Mouse (Mus musculus): ENCODE measurements around the gene Ppa2.

Gene Ppa2

GRCm38 (mm10) chr3:133309954-133310808 lies at the start of gene Ppa2:
Ppa2 (plus strand) TSS chr3:133310110.
- DNase-seq (ENCODE audit: low read depth, low spot score) = peak; percentile 75

GRCm38 (mm10) chr3:133271887-133272286 lies 38.0 kb upstream of the Ppa2 start:
- DNase-seq (ENCODE audit: low read depth, low spot score) = peak; percentile 56

- no peak for DNase-seq (ENCODE audit: low read depth, low spot score)
Measured at GRCm38 (mm10) chr3:133284587-133284986, 25.3 kb upstream of the Ppa2 start.

GRCm38 (mm10) chr3:133288795-133289194 lies 21.1 kb upstream of the Ppa2 start:
- no peak for DNase-seq (ENCODE audit: low read depth, low spot score)

- DNase-seq (ENCODE audit: low read depth, low spot score) = no peak
Measured at GRCm38 (mm10) chr3:133304328-133304727, 5.6 kb upstream of the Ppa2 start.

- no peak for DNase-seq (ENCODE audit: low read depth, low spot score)
Measured at GRCm38 (mm10) chr3:133308361-133308760, 1.5 kb upstream of the Ppa2 start.

- no peak for DNase-seq (ENCODE audit: low read depth, low spot score)
Measured at GRCm38 (mm10) chr3:133309359-133309758, 551 bp upstream of the Ppa2 start.

GRCm38 (mm10) chr3:133310809-133311179 lies 884 bp downstream of the Ppa2 start:
- no peak for DNase-seq (ENCODE audit: low read depth, low spot score)

GRCm38 (mm10) chr3:133312331-133312730 lies 2.4 kb downstream of the Ppa2 start:
- DNase-seq (ENCODE audit: low read depth, low spot score) = no peak

GRCm38 (mm10) chr3:133312850-133313249 lies 2.9 kb downstream of the Ppa2 start:
- DNase-seq (ENCODE audit: low read depth, low spot score) = no peak

GRCm38 (mm10) chr3:133313491-133314199 lies 3.7 kb downstream of the Ppa2 start:
- DNase-seq (ENCODE audit: low read depth, low spot score) = no peak

- peak; percentile 48 for DNase-seq (ENCODE audit: low read depth, low spot score)
Measured at GRCm38 (mm10) chr3:133314475-133314874, 4.6 kb downstream of the Ppa2 start.

GRCm38 (mm10) chr3:133315011-133315410 lies 5.1 kb downstream of the Ppa2 start:
- no peak for DNase-seq (ENCODE audit: low read depth, low spot score)

- DNase-seq (ENCODE audit: low read depth, low spot score) = no peak
Measured at GRCm38 (mm10) chr3:133315647-133316046, 5.7 kb downstream of the Ppa2 start.

- no peak for DNase-seq (ENCODE audit: low read depth, low spot score)
Measured at GRCm38 (mm10) chr3:133317845-133318244, 7.9 kb downstream of the Ppa2 start.

- DNase-seq (ENCODE audit: low read depth, low spot score) = no peak
Measured at GRCm38 (mm10) chr3:133318596-133318995, 8.7 kb downstream of the Ppa2 start.

GRCm38 (mm10) chr3:133319795-133320194 lies 9.9 kb downstream of the Ppa2 start:
- DNase-seq (ENCODE audit: low read depth, low spot score) = no peak

GRCm38 (mm10) chr3:133320313-133320712 lies 10.4 kb downstream of the Ppa2 start:
- no peak for DNase-seq (ENCODE audit: low read depth, low spot score)

- no peak for DNase-seq (ENCODE audit: low read depth, low spot score)
Measured at GRCm38 (mm10) chr3:133321928-133322327, 12.0 kb downstream of the Ppa2 start.

GRCm38 (mm10) chr3:133322552-133322951 lies 12.6 kb downstream of the Ppa2 start:
- no peak for DNase-seq (ENCODE audit: low read depth, low spot score)

GRCm38 (mm10) chr3:133325135-133325534 lies 15.2 kb downstream of the Ppa2 start:
- no peak for DNase-seq (ENCODE audit: low read depth, low spot score)

- DNase-seq (ENCODE audit: low read depth, low spot score) = no peak
Measured at GRCm38 (mm10) chr3:133328551-133328950, 18.6 kb downstream of the Ppa2 start.

- DNase-seq (ENCODE audit: low read depth, low spot score) = no peak
Measured at GRCm38 (mm10) chr3:133329406-133329805, 19.5 kb downstream of the Ppa2 start.

Data from embryo, embryonic 11.5 days (tissue).